Mouse (Mus musculus) thymus, postnatal 0 days (tissue): ENCODE results near the gene Huwe1. TPM values are rescaled to one million over a fixed set of nuclear protein-coding genes. Genes with fewer than 3 reads are reported as not detected.

ENCODE experiments used
- DNase-seq: peaks from one replicate; pipeline ENCODE4 v3.0.0-alpha.2; 2015; ENCODE audit warnings: low spot score
- polyA plus RNA-seq: library from polyadenylated mRNA; unstranded; fragments of >200 nt; fragmentation: Nextera tagmentation; extraction: Ambion mirVana; gene quantifications from 2 replicates; pipeline ENCODE4 v1.2.1, GENCODE M21; 2015

The Huwe1 gene
- 23.6 and 25.4 TPM in 2 replicates for polyA plus RNA-seq

DNA sequence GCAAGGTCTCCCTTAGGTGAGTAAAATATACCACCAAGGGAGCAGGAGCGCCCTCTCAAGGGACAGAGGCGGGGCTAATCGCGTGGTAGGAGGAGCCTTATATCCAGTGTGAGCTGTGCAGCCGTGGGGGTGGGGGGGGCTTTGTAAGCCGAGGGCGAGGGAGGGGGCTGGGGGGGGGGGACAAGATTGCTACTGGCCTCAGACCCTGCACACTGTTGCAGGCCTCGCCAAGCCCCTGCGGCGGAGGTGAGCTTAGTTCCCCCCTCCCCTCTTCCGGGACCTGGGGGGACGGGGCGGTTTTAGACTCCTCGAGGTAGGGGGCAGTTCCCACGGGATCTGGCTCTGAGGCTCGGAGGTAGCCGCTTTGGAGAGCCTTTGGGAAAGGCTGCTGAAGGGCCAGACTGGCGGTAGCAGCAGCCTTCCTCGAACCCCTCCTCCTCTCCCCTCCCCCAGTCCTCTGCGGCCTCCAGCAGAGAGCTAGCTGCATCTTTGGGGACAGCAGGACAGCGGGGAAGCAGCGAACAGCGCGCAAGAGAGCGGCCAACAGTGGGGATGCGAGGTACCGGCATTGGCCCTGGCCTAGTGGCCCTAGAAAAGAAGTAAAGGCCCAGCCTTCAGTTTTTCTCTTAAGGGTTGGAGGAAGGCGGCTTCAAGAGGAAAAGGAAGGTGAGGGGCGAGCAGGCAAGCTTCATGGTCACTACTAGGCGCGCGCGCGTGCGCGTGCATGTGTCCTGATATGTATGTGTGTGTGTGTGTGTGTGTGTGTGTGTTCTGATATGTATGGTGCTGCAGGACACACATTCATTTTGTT, at the start of gene Huwe1:
Gene Huwe1, plus strand, starts transcription at position 107 of the 811 bp plus-strand sequence.
- peak; percentile 56 for DNase-seq

DNA sequence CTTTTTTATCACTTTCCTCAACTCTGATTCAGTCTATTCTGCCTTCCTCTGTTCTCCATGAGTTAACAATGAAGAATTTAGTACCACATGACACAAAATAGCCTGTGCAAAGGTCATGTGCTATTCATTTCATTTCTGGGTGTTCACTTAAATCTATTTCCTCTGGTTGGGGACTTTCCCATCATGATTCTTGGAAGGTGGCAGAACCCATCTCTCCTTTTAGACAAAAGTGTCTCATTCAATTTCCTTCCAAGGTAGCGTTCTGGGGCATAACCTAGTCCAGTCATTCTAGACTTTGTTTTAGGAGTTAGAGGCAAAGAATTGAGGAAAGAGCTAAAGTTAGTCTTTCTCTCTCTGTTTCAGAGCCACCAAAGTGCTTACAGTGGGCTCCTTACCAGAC, 20.3 kb upstream of the Huwe1 start:
- no peak for DNase-seq

DNA sequence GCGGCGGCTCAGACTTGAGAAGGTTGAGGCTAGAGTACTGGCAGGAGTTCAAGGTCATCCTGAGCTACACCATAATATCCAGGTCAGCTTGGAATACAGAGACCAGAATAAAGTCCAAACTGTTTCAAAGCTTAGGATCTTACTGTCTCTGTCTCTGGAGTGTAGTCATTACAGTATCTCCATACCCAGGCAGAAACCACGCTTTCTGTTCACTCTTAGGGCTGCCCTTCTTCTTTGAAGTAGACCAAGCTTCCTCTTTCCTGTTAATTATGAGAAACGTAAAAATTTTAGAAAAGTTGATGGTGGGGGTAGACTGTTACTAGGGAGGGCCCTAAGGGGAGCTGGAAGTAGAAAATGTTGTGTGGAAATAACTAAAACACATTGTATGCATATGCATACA, 17.7 kb upstream of the Huwe1 start:
- no peak for DNase-seq

- no peak for DNase-seq
These were observed 7.8 kb upstream of the Huwe1 start for GRCm38 (mm10) chrX:151792766-151793165.

GRCm38 (mm10) chrX:151797970-151798369, 2.6 kb upstream of the Huwe1 start:
- DNase-seq, result no peak

DNA sequence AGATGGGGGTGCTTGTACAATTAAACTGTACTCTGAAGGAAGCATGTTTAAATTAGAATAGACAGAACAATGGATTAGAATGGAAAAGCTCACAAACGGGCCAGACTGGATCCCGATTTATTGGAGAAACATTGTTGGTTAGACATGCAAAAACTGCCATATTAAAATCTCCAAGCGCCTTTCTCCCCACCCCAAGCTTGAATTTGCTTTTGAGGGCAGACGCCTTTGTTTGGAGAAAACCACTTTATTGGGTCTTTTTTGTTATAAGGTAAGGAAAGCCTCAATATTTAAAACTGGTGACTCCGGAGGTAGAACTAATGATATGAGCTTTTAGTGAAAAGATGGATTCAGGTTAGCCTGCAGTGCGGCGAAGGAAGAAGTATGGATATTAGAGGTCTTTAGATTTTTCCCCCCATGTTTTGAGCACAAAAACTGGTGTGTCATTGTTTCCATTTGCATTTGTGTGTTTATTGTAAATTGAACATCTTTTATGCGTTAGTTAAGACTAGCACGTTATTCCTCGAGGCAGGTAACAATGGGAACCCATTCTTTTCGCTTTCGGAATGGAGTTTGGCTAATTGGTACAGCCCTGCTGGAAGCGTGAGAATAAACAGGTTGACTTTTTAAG, 1.8 kb downstream of the Huwe1 start:
- no peak for DNase-seq

DNA sequence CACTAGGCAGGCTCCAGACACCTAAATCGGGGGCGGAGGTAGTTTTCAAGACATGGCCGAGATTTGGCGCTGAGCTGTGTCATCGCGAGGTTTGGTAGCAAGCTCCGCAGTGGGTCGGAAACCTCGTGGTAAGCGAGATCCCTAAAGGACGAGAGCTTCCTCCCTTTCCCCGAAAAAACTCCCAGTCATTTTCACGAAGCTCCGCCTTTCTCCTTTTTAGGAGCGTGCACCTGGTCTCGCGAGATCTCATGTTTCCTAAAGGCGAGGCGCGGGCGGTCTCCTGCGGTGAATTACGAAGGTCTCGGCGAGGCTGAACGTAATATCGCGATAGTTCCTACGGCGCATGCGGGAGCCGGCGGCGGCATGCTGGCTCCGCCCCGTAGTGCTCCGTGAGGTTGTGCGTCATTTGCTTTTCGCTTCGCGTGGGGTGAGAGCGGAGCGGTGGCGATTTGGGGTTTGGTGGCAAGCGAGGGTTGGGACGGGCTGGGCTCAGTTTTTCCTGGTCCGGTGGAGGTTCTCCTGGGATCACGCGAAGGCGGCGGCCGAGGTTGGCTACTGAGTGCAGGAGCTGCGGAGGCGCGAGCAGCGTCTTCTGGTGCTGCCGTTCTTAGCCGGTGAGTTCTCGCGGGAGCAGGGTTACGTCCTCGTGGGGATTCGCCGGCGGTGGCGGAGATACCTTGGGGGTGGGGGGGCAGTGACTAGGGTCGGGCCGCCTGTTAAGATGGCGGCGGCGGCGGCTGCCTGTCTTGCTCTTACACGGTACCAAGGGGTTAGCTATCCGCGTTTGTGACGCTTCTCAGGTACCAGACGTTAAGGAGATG, 2.6 kb downstream of the Huwe1 start:
- DNase-seq, result peak; percentile 96

DNA sequence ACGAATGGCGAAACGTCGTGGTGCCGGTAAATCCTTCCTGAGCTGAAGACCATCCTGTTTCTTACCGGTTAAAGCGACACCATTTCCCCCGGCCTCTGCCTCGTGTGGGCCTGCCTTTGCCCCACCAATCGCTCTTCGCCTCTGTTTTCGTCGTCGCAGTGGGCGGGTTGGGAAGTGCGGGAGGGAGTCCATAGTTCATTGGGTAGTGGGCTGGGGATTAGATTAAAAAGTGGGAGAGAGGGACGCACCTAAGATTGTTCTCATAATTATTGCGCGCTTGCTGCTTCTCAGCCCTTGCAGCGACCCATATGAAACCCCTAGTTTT, 3.1 kb downstream of the Huwe1 start:
- no peak for DNase-seq

- no peak for DNase-seq
These were observed 3.8 kb downstream of the Huwe1 start for GRCm38 (mm10) chrX:151804388-151804787.

DNA sequence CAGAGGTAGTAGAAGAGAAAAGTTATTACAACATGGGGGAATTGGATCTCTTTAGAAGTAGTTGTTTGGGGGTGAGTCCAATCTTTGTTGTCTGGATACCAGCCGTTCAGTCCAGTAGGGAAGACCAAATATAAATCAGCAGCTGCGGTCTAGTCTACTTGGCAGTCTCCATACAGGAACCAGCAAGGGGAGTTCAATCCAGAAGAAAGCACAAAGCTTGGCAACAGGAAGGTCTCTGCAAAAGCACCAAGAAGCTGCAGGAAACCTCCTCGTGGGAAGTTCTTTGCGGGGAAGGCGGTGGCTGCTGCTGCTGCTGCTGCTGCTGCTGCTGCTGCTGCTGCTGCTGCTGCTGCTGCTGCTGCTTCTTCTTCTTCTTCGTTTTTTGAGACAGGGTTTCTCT, 10.9 kb downstream of the Huwe1 start:
- no peak for DNase-seq

- DNase-seq, result no peak
These were observed 13.0 kb downstream of the Huwe1 start for GRCm38 (mm10) chrX:151813656-151814055.

DNA sequence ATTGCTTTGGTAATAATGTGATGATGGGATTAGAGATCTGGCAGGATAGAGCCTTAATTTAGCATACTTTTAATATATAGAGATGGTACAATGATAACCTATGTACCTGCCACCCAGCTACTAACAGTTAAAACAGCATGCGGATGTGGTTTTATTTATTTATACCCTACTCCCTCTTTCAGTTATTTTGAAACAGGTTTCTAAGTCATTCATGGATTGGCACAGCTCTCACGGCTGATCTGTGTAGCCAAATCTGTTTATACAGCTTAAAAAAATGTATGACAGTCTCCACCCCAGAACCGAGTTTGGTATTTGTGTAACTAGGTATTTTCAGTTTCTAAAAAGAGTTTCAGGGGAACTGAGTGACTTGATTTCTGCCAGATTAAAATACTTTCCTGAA, 17.1 kb downstream of the Huwe1 start:
- DNase-seq, result no peak

DNA sequence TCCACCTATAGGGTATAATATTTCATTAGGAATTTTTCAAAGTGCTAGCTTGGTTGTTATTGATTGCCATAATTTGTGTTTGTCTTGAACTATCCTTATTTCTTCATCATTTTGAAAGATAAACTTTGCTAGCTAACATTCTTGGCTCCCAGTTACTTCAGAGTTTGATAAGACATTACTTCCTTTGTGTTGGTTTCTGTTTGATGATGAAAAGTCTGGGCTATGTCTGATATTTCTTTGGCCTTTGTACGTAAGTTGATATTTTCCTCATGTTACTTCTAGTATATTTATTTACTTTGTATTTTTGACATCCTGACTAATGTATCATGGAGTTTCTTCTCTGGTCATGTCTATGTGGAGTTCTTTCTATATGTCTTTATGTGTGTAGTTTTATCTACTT, 28.4 kb downstream of the Huwe1 start:
- DNase-seq, result no peak

GRCm38 (mm10) chrX:151831260-151831659, 30.7 kb downstream of the Huwe1 start:
- DNase-seq, result no peak

DNA sequence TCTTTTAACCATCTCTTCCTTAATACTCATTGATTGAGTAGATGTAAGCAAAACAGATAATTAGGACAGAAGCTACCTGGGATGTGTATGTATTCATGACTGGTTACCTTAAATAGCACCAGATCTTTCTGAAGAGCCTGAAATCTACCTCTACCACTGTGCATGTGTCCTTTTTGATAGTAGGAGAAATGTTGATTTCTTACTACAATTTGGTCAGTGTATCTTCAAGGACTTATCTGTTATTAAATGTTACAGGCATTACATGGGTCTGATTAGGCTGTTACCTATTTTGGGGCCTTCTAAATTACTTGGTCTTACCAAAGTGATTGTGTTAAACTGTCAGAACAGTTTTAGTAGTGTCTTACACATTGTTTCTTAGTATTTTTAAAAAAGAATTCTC, 32.4 kb downstream of the Huwe1 start:
- no peak for DNase-seq

GRCm38 (mm10) chrX:151859436-151859835, 58.8 kb downstream of the Huwe1 start:
- DNase-seq, result no peak

DNA sequence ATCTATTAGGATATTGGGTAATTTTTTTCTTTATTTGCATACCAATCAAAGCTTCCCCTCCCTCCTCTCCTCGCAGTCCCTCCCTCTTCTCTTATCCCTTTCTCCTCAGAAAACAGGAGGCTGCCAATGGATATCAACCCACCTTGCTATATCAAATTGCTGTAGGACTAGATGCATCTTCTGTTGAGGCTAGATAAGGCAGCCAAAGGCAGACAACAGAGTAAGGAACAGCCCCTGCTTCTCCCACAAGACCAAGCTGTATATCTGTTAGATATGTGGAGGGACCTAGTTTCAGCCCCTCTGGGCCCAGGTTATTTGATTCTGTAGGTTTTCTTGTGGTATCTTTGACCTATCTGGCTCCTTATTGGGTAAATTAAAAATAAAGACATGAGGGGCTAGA, 110.1 kb downstream of the Huwe1 start:
- no peak for DNase-seq

DNA sequence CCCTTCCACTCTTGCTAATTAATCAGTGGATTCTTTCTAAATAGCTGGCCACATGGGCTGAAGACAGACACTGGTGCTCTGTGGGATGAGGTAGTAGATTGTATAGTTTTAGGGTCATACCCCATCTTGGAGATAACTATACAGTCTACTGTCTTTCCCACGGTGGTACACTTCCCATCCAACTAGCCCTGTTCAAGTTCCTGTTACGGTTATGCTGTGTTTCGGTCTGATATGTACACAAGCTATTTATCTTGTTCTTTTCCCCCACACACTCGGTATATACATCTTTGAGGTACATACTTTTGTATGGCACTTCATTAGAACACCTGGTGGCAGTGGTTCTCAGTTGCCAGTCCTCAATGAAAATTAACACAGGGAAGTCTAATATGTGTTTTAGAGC, 111.7 kb downstream of the Huwe1 start:
- DNase-seq, result no peak

GRCm38 (mm10) chrX:151929390-151929789, 128.8 kb downstream of the Huwe1 start:
- DNase-seq, result no peak

- DNase-seq, result no peak
These were observed 138.2 kb downstream of the Huwe1 start for GRCm38 (mm10) chrX:151938852-151939251.

- peak; percentile 9 for DNase-seq
These were observed 146.4 kb downstream of the Huwe1 start for GRCm38 (mm10) chrX:151946986-151947385.

DNA sequence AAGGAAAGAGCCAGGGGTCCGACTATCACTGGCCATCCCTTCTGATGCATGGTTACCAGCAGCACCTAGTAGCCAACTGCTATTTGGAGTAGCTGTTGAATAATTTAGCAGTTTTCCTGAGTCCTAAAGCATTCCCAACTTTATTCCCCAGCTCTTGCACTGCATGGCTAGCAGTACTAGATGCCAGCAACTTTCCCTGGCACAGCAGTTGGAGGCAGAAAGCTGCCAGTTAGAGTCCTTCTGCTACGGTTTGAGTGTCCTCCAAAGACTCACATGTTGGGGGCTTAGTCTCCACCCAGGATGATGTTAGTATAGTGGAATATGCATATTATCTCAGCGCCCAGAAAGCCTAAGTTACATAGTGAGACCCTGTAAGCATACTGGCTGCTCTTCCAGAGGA, 147.2 kb downstream of the Huwe1 start:
- DNase-seq, result no peak
